Mouse (Mus musculus) left cerebral cortex, postnatal 14 days (tissue): ENCODE measurements around the gene Hoxd3. TPM values are rescaled to one million over a fixed set of nuclear protein-coding genes. Genes with fewer than 3 reads are reported as not detected.

Experiments used
- DNase-seq, 2 experiments: peaks; one replicate each; pipeline ENCODE4 v3.0.0; 2021 to 2022; ENCODE audit warnings: low spot score in 2 of 2, mixed read lengths in 1 of 2
- intact Hi-C: fragments of 180-260 bp; cut with DNase I; formaldehyde crosslinking; loops from one replicate; pipeline ENCODE4 v1.15.1; 2025
- long read RNA-seq, 2 experiments: library from polyadenylated mRNA; stranded (forward); transcript quantifications; one replicate each; pipeline ENCODE4 v2.0.0; 2021
- total RNA-seq, 2 experiments: library from RNA; stranded (reverse); gene quantifications; 2 replicates each; pipeline ENCODE4 v1.2.3; 2021

Gene Hoxd3
- not detected for total RNA-seq
- long read RNA-seq, experiment 1: 0 reads
- long read RNA-seq, experiment 2: 0 reads

DNA sequence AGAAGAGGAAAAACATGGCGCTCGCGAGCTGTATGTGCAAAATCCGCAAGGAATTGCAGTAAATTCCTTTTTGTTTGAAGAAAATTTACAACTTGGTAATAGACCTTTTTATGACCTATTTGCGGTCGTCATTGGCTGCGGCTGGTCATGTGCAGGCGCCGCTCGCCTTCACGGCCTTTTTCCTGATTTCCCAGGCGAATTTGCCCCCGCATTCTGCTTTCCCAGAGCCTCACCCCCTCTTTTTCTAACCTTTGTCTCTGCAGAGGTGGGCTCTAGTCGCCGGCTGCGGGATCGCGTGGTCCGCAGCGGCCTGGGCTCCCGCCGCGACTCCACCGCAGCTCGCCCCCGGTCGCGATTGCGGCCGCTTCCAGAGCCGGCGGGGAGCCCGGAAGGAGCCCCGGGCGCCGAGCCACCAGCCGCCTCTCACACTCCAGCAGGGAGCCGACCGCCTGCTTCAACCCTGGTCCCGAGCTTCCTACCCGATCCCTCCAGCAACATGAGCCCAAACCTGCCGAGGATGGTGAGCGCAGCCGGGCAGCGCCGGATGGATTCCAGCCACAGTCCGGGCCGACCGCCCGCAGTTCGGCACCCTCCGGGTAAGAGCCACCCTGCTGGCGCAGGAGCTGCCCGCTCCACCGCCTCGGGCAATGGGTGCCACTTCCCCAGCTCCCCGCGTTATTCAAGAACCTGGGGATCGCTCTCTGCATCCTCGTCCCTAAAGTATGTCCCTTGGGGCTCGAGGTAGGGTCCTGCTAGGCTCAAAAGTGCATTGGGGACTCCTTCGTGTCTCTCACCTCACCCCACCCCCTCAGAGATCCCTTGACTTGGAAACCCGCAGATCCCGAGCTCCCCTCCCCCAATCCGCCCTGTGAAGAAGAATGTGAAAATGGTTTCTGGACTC, at the start of gene Hoxd3, which contains the start of gene Hoxd4:
Hoxd3 (plus strand) TSS at position 207 of the 901 bp plus-strand sequence.
Hoxd4 (plus strand) TSS at position 209 of the 901 bp plus-strand sequence.
- no peak for DNase-seq
- intact Hi-C loops: no loop called here

DNA sequence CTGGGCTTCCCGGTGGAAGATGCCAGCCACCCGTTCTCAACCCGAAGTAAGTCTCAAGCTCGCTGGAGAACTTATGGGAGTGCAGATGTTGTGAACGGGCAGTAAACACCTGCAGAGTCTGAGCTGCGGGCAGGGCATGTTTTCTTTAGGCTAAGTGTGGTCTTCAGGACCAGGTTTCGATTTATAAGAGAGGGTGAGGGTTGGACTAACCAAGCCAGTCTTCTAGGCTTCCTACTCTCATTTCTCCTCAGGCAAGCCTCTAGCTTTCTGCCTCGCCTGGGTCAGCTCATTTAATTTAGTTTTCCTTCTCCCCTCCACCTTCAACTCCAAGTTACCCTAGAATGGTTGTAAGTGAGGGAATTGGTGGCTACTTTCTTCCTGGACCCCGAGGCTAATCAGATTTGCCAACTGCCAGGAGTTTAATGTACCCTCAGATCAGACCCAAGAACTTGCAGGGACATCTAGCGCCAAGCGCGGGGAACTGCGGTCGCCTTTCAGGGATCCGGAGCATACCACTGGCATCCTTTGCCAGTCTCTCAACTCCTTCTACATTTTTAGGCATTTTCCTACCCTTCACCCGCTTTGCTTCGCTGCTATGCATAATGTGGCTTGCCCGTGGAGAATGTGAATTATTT, 48.3 kb upstream of the Hoxd3 start:
- intact Hi-C loops: loop anchor here (2.0 to 10.0 kb wide), 4 partner anchors 529 to 1111 kb away; no protein-coding TSS in a partner anchor
- peak; percentile 51 to 78 for DNase-seq

DNA sequence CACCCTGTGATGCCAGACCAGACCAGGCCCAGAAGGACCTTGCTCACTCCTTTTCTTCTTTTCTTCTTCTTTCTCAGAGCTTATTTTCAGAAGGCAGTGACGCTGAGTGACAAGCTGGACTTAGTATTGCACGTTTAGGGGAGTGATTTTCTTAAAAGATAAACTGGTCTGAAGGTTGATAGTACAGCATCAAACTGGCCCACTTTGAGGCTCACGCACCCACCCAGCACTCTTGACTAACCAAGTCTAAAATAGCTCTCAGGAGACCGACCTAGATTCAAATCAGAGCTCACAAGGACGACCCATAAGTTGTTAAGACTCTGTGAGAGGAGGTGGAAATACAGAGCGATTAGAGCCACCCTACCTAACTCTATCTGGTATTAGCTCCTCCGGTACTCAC, 45.3 kb upstream of the Hoxd3 start:
- DNase-seq: no peak
- intact Hi-C loops: loop anchor here (10.0 kb wide), 1 partner anchor 532 kb away; no protein-coding TSS in a partner anchor

DNA sequence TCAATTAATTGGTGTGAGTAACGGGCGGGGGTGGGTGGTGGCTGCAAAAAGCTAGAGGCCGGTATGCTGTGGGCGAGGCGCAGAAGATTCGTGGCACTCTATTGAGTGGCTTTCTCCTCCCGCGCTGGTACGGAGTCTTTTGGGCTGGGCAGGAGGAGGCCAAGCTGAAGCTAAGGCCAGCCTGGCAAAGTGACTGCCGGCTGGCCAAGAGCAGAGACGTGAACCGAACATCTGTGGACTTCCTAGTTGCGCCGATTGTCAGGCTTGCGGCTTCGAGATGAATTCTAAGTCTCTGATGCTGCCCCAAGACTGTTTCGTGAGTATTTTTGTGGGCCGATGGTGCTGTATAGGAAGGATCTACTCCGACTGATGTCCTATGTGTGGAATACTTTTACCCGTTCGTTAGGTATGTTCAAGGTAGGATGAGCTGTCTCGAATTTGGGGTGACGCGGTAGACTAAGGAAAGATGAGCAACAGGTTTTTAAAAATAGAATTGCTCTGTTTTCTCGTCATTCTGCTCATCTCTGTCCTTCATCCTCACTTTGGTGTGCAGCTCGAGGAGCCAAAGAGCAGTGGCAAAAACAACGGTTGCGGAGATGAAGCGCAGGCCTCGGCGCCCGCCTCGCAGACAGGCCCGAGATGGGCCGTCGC, 44.4 kb upstream of the Hoxd3 start:
- intact Hi-C loops: loop anchor here (10.0 kb wide), 1 partner anchor 533 kb away; no protein-coding TSS in a partner anchor
- DNase-seq: no peak

DNA sequence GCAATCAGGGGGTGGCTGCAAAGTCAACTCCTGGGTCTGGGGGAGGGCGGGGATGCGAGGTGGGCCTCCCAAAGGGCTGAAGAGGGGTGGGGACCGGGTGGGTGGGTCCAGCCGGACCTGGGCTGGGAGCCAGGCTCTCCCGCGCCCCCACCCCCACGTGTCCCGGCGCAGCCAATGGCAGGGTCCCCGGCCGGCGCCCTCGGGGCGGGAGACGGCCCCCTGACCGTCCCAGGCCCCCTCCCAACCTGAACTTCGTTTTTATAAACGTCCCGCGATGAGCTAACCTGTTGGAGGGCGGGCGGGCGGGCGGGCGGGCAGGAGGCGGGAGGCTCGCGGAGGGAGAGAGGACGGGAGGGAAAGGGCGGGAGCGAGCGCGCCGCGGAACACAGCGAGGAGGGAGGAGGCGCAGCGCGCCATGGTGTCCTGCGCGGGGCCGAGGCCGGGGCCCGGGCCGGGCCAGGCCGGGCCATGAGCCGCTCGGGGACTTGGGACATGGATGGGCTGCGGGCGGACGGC, 43.8 kb upstream of the Hoxd3 start, which contains the start of gene Hoxd13:
Hoxd13 (plus strand) TSS at position 469 of the 516 bp plus-strand sequence.
- DNase-seq: no peak
- intact Hi-C loops: loop anchor here (10.0 kb wide), 1 partner anchor 533 kb away; no protein-coding TSS in a partner anchor

DNA sequence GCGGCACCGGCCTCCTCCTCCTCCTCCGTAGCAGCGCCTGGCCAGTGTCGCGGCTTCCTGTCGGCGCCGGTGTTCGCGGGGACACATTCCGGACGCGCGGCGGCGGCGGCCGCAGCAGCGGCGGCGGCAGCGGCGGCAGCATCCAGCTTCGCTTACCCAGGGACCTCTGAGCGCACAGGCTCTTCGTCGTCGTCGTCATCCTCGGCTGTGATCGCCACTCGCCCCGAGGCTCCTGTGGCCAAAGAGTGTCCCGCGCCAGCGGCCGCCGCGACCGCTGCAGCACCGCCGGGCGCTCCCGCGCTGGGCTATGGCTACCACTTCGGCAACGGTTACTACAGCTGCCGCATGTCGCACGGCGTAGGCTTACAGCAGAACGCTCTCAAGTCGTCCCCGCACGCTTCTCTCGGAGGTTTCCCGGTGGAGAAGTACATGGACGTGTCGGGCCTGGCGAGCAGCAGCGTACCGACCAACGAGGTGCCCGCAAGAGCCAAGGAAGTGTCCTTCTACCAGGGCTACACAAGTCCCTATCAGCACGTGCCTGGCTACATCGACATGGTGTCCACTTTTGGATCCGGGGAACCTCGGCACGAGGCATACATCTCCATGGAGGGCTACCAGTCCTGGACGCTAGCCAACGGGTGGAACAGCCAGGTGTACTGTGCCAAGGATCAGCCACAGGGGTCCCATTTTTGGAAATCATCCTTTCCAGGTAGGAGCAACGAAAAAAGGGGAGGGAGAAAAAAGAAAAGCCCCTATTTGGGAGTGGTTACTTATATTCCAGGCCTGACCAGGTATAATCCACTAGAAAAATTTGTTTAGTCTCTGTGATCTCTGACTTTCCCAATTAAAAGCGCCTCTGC, 43.1 kb upstream of the Hoxd3 start:
- DNase-seq: no peak
- intact Hi-C loops: loop anchor here (10.0 kb wide), 1 partner anchor 534 kb away; no protein-coding TSS in a partner anchor

DNA sequence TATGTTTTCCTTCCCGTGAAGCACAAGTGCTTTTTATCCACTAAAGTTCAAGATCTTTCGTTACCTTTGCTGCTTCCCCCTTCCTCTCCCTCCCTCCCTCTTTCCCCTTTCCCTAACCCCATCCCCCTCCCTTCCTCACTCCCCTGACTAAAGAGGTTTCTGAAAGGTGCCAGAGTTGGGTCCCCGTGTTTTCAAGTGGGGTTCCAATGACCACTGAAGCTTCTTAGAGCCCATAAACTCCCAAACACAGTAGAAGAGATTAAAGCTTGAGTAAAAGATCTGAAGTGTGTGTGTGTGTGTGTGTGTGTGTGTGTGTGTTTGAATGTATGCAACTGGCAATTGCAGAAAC, 42.5 kb upstream of the Hoxd3 start:
- no peak for DNase-seq
- intact Hi-C loops: loop anchor here (10.0 kb wide), 1 partner anchor 534 kb away; no protein-coding TSS in a partner anchor

DNA sequence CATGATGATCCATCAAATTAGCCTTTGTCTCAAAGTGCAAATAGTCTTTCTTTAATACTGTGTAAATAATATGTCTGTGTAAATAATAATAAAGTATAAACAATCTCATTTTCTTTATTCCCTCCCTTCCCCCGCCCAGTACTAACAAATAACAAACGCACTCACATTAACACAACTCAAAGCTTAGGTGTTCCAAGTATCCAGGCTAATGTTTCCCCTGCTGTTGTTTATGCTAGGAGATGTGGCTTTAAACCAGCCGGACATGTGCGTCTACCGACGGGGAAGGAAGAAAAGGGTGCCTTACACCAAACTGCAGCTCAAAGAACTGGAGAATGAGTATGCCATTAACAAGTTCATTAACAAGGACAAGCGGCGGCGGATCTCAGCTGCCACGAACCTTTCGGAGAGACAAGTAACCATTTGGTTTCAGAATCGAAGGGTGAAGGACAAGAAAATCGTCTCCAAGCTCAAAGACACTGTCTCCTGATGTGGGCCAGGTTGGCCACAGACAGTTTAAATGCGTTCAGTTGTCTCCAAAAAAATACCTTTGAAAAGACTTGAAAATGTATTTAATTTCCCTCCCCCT, 42.0 kb upstream of the Hoxd3 start:
- DNase-seq: no peak
- intact Hi-C loops: loop anchor here (10.0 kb wide), 2 partner anchors 535 to 1395 kb away; partner anchors contain the start of gene Sp9

DNA sequence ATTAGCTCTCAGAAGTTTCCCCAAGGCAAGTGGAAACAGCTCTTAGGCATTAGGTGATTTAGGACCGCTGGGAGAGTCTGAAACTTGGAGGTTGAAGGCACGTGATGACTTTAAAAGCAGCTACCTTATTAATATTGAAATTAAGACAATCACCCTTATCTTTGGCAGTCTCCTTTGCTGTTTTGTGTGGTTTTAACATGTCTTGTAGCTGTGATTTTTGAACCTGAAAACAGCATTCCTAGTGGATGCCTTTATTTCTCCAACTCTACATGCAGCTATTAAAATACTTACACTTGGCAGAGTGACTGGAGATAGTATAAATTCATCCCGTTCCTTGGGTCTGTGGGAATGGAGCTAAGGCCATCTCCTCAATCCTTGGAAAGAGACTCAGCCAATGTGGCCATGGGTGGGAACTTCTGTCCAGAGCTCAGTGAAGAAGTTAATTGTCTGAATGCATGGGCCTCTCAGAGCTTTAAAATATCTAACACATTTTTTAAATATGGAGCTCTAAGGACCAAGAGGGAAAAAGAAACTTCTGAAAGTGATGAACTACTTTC, 41.0 kb upstream of the Hoxd3 start:
- intact Hi-C loops: loop anchor here (10.0 kb wide), 1 partner anchor 1396 kb away; the partner anchor contains the start of gene Sp9

DNA sequence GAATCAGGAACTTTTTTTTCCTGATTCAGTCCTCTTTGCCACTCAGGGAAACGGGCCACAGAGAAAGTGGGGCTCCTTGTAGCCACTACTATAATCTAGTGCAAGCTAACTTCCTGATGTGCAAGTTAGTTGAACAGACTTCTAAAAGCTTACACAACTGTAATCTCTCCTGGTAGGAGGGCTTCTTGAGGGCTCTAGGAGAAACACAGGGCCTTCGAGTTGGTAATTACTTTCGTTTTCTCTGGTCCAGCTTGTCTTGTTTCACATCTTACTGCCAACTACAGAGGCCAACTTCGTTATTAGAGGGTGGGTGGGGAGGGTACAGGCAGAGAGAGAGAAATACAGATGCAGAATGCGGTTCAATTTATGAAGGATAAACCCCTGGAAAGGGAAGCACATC, 39.9 kb upstream of the Hoxd3 start:
- no peak for DNase-seq

More for the DNA sequence above, 41.0 kb upstream of the Hoxd3 start:
- DNase-seq: no peak

DNA sequence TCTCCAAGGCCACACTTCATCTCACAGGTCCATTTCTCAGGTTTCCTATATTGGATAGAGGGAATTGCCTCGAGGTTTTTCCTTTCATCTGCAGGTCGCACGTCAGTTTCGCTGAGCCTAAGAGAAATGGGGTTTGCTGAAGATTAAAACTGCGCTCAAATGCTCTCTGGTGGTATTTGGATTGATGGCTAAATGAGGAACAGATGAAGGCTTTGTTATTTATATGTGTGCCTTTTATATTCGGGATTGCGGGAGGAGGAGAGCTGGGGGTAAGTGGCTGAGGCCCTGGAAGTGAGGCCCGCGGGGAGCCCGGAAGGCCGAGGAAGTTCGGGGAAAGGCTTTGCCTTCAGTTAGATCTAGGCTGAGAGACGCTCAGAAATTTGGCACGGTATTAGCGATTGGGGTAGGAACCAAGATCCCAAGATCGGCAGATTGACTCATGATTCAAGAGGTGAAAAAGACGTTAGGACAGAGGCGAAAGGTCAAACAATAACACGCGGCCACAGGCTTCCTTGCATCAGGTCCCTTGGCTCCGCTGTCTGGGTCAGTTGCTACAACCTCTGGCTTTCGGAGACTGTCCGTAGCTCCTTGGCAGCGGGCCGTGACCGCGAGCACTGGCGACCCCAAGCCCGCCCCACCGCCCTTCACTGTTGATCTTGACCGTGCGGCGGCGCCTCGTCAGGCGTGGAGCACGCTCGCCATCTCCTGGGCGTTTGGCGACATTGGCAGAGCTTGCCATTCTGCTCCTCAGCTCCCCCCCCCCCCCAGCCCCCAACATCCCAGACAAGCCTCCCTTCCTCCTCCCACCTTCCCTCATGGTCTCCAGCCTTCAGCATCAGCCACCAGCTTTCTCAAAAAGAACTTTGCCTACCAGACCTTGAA, 39.0 kb upstream of the Hoxd3 start:
- intact Hi-C loops: loop anchor here (10.0 kb wide), 1 partner anchor 1398 kb away; the partner anchor contains the start of gene Sp9
- DNase-seq: peak in 1 of 2 experiments; percentile 34

More for the DNA sequence above, 39.9 kb upstream of the Hoxd3 start:
- intact Hi-C loops: loop anchor here (10.0 kb wide), 1 partner anchor 1397 kb away; the partner anchor contains the start of gene Sp9

DNA sequence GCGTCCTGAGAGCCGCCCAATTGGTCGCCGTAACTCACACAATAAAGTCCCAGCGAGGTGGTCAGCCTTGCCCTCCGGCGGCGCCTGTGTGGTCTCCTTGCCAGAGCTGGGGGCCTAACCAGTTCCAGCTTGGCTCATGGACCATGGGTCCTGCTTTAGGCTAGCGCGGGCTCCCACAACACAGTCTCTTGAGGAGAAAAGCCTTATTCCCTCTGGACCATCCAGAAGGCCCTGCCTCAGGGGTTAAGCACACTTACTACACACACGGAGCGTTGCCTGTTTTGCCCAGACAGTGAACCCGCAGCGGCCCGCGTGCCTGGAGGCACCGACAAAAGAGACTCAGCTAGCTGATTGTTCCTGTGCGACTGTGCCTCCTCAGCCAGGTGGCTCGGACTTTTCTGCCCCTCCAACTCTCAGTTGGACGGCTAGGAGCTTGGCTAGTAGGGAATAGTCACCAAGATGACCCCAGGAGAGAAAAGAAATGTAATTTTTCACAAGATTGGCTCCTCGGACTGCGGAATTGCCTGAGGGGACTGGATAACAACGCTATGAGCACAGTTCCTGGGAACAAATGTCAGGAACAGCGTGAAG, 37.8 kb upstream of the Hoxd3 start:
- no peak for DNase-seq
- intact Hi-C loops: loop anchor here (10.0 kb wide), 1 partner anchor 1399 kb away; the partner anchor contains the start of gene Sp9

DNA sequence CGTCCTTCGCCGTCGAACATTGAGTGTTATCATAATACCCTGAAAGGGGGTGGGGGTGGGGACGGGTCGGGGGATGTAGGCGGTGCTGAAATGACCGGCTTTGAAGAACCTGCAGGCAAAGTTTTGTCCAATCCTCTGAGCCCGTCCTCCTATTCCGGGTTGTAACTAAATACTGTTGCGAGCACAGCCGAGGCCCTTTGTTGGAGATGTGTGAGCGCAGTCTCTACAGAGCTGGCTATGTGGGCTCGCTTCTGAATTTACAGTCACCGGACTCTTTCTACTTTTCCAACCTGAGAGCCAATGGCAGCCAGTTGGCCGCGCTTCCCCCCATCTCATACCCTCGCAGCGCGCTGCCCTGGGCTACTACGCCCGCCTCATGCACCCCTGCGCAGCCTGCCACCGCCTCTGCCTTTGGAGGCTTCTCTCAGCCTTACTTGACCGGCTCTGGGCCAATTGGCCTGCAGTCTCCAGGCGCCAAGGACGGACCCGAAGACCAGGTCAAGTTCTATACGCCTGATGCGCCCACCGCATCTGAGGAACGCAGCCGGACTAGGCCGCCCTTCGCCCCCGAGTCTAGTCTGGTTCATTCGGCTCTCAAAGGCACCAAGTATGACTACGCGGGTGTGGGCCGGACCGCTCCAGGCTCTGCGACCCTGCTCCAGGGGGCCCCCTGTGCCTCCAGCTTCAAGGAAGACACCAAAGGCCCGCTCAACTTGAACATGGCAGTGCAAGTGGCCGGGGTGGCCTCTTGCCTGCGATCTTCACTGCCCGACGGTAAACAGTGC, 36.7 kb upstream of the Hoxd3 start, which contains the start of gene Hoxd12:
Hoxd12 (plus strand) TSS at position 133 of the 785 bp plus-strand sequence.
- intact Hi-C loops: loop anchor here (10.0 kb wide), 1 partner anchor 1400 kb away; the partner anchor contains the start of gene Sp9
- no peak for DNase-seq

DNA sequence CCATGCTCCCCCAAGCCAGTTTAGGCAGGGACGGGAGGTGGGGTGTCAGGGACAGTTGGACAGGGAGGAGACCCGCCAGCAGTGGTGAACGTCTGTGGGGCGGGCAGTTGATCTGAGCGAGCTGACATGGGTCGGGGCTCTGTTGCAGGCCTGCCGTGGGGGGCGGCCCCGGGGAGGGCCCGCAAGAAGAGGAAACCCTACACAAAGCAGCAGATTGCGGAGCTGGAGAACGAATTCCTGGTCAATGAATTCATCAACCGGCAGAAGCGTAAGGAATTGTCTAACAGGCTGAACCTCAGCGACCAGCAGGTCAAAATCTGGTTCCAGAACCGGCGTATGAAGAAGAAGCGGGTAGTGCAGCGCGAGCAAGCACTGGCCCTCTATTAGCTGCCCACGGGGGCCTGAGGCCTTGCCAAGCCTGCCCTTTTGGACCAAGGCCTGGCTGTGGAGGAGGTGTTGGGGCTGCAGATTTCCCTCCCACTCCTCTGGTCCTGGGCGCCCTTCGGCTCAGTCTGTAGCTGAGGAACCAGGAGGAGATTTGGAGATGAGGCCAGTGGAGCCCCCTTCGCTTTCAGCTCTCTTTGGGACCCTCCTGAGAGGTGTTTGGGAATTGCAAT, 36.0 kb upstream of the Hoxd3 start:
- intact Hi-C loops: loop anchor here (10.0 kb wide), 1 partner anchor 1401 kb away; the partner anchor contains the start of gene Sp9

More for the DNA sequence above, 36.0 kb upstream of the Hoxd3 start:
- DNase-seq: no peak
